Mouse (Mus musculus) cortical plate, adult 2 months (tissue): ENCODE results near the gene Grm8. TPM values are rescaled to one million over a fixed set of nuclear protein-coding genes. Genes with fewer than 3 reads are reported as not detected.

ENCODE experiments used
- H3K27ac ChIP-seq: fragments of 200-500 bp; 2 replicates; pipeline ENCODE4 v1.5.1; 2012; ENCODE audit warnings: low read length, control low read depth, inconsistent platforms; ENCODE audit not compliant: insufficient read depth
- H3K4me1 ChIP-seq: fragments of 200-500 bp; 2 replicates; pipeline ENCODE4 v1.6.1; 2011; ENCODE audit warnings: low read length; ENCODE audit not compliant: control insufficient read depth, insufficient read depth
- H3K4me3 ChIP-seq: fragments of 200-500 bp; 2 replicates; pipeline ENCODE4 v1.5.1; 2011; ENCODE audit warnings: mild to moderate bottlenecking, low read length, control low read depth; ENCODE audit not compliant: insufficient read depth
- CTCF ChIP-seq: fragments of 200-500 bp; IDR thresholded peaks from 2 replicates; pipeline ENCODE4 v1.5.1; 2011; ENCODE audit warnings: mild to moderate bottlenecking, control low read depth, low read length; ENCODE audit not compliant: insufficient read depth; ENCODE audit errors: extremely low read depth
- POLR2A ChIP-seq: fragments of 200-500 bp; IDR thresholded peaks from 2 replicates; pipeline ENCODE4 v1.6.1; 2011; ENCODE audit warnings: mild to moderate bottlenecking, low read length, control low read depth; ENCODE audit not compliant: insufficient read depth; ENCODE audit errors: extremely low read depth
- polyA plus RNA-seq: library from polyadenylated mRNA; depleted of rRNA; stranded (reverse); fragments of >200 nt; gene quantifications from 2 replicates; pipeline ENCODE4 v1.2.3, GENCODE M21; 2012

Grm8 gene
- polyA plus RNA-seq, 1 experiment = 9.8 TPM

DNA sequence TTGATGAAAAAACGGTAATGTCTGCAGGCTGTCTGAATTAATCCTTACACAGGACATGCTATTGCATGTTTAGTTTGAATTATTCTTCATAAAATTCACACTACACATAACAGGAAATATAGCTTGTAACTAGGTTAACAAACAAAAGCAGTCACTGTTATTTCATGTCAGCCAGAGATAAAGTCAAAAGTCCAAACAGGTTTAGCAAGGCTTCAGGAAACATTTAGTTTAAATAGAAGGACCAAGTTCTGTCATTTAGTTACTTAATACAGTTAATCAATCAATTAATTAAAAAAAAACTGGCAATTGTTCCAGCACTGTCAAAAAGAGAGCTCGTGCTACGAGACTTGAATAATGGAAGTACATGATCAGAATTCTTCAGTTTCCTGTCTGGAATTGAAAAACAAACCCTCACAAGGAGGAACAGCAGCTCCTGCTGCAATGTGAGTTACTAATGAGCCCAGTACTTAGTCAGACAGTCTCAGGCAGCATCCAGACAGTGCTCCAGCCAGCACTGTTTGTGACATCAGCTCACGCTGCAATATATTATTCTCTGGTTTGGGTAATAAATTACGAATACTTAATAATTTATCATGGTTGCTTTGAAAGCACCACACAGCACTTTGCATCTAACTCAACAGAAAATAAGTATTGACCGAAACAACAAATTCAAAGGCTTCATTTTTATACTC lies 334.0 kb downstream of the Grm8 start:
- H3K27ac ChIP-seq = no peak overlapping the region
- no peaks in the 10 kb centered on the region for H3K4me1 ChIP-seq
- TF ChIP-seq CTCF = no peak
- no peak for TF ChIP-seq POLR2A
- H3K4me3 ChIP-seq = no peak overlapping the region

DNA sequence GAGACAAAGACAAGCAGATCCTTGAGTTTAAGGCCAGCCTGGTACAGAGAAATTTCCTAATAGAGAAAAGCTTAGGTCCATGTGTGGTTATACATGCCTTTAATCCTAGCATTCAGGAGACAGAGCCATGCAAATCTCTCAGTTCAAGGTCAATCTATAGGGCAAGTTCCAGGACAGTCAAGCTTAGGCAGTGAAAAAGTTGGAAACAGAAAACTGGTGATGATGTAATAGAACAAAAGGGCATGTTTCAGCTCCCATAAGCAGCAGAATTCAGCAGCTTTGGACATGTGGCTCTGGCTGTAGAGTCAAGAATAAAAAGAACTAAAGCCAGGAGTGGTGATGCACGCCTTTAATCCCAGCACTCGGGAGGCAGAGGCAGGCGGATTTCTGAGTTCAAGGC lies 336.2 kb downstream of the Grm8 start:
- H3K27ac ChIP-seq = no peak overlapping the region
- no peak for TF ChIP-seq POLR2A
- no peak for TF ChIP-seq CTCF
- H3K4me1 ChIP-seq = no peaks in the 10 kb centered on the region
- no peak overlapping the region for H3K4me3 ChIP-seq

DNA sequence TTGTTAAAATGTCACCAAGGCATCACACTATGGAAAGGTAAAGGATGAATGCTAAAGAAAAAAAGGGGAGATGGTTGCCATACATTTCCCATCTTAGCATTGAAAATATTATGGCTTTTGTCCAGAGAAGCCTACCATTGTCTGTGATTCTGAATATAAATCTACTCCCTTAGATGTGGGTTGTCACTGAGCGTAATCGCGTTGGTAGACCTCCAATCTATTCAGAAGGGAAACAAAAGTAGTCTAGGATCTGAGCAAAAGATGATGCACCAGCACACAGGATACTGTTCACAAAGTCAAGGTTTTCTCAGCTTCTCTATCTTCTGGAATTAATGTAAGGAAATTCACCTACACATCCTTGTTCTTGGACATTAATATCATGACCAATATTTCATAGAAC lies 345.4 kb downstream of the Grm8 start:
- no peaks in the 10 kb centered on the region for H3K4me1 ChIP-seq
- no peak overlapping the region for H3K27ac ChIP-seq
- TF ChIP-seq CTCF (no peak), POLR2A (no peak)
- no peak overlapping the region for H3K4me3 ChIP-seq

DNA sequence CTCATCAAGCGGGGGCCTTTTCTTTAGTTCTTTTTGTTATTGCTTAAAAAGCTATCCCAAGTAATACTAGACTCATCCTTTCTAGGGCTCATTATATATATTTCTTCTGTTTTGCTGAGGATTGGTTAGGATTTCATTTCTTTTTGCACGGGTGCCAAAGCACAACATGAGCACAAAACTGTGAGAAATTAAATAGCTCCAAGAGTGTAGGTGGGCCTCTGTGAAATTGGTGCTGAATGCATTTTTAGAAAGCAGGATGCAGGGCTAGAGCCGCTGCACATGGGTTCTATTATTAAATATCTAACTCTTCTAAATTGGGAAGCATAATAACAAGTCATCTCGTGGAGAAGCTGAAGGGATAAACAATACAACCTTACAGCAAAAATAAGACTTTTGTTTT lies 345.8 kb downstream of the Grm8 start:
- H3K4me1 ChIP-seq = no peaks in the 10 kb centered on the region
- TF ChIP-seq CTCF = no peak
- TF ChIP-seq POLR2A = no peak
- H3K27ac ChIP-seq = no peak overlapping the region
- no peak overlapping the region for H3K4me3 ChIP-seq

DNA sequence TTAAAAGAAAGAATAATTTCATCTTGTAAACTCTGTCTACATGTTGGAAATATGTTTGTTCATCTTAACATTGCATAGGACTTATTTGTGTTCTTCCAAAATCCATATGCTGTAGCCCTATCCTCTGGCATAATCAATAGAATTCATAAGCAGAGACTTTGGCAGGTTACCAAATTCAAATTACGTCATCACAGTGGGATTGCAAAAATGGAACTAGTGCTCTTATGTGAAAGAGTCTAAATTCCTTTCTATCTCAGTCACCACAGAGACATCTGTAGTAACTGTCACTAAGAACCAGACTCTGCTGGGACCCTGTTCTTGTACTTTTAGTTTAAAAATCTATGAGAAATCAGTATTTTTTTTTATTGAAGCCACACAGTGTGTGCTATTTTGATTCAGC lies 352.7 kb downstream of the Grm8 start:
- H3K4me3 ChIP-seq = no peak overlapping the region
- H3K4me1 ChIP-seq = no peaks in the 10 kb centered on the region; the same call in 1 of the 2 replicates
- H3K27ac ChIP-seq = no peak overlapping the region
- TF ChIP-seq POLR2A (no peak), CTCF (no peak)

DNA sequence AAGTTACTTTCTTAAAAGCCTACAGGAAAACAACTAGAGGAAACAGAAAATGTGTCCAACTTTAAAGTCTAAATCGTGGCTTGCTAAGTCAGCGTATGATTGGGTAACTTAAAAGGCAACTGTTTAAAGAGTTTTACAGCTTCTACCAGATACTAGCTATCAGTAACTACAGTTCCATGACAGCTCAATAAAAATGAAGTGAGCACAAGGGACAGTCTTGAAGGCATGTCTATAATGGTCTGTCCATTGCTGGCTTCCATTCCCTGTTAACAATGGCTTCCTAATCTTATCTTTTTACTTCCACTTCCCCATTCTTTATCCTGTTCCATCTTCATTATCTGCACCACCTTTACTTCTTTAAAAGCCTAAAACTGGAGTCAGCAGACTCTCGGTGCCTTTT lies 353.6 kb downstream of the Grm8 start:
- H3K27ac ChIP-seq = no peak overlapping the region
- no peaks in the 10 kb centered on the region; the same call in 1 of the 2 replicates for H3K4me1 ChIP-seq
- no peak overlapping the region for H3K4me3 ChIP-seq
- TF ChIP-seq CTCF (no peak), POLR2A (no peak)

DNA sequence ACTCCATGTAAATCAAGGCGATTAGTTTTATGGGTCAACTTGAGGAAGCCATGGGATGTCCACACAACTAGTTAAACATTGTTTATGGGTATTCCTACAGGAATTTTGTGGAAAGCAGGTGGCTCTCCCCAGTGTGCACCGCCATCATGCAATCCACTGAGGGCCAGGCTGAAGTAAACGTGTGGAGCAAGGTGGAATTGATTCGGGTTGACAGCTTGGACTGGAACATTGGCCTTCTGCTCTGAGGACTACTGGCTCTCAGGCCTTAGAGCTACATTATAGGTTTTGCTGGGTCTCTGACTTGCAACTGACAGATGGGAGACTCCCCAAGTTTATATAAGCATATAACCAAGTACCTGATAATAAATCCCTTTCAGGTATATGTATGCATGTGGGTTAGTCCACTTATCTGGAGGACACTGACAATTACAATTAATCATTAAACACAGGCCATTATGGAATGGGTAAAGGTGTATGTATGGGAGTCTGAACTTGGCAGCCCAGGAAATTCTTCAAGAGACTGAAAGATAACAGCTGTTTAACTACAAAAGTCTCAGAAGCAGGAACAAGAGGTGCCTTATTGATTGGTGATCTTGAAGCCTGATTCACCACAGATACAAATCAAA lies 359.2 kb downstream of the Grm8 start:
- TF ChIP-seq CTCF = no peak
- TF ChIP-seq POLR2A = no peak
- Histone ChIP-seq H3K4me3 (no peak overlapping the region), H3K4me1 (no peaks in the 10 kb centered on the region), H3K27ac (no peak overlapping the region)

DNA sequence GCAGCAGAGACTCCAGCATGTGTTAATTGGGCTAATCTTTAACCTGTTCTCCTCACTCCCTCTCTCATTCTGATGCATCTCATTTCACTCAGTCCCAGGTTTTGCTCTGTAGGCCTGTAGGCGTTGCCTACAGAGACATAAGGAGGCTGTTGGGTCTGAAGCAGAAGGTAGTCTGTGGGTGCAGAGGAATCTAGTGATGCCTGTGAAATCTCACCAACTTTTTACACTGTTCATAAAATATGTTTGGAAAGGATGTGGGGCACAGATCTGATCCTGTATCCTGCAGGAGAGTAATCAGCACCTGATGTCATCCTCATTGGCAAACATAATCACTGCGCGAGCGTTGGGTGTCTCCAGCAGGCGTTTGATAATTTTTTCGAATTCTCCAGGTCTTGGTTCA lies 372.9 kb downstream of the Grm8 start:
- no peak overlapping the region for H3K4me3 ChIP-seq
- TF ChIP-seq POLR2A = no peak

DNA sequence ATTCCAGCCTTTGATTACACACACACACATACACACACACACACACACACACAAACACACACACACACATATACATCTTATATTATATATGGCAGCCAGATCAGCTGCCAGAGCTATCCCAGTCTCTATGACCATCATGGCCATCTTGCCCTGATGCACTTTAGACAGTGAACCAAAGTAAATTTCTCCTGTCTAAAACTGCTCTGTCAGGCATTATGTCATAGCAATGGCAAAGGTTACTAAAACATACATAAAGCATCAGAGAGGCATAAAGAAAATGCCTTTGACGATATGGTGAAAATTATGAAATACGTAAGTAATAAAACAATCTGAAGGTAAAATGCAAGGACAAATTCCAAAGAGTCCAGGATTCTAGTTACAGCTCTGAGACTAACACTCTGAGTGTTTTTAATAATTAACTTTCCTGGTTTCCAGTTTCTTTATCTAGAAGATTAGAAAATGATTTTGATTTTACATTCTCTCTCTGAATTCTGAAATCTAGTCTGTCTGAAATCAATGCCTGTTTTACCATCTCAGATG lies 381.6 kb downstream of the Grm8 start:
- Histone ChIP-seq H3K27ac (no peak overlapping the region), H3K4me1 (no peaks in the 10 kb centered on the region), H3K4me3 (no peak overlapping the region)
- TF ChIP-seq CTCF (no peak), POLR2A (no peak)

More for the DNA sequence above, 372.9 kb downstream of the Grm8 start:
- no peaks in the 10 kb centered on the region for H3K4me1 ChIP-seq
- no peak overlapping the region for H3K27ac ChIP-seq

DNA sequence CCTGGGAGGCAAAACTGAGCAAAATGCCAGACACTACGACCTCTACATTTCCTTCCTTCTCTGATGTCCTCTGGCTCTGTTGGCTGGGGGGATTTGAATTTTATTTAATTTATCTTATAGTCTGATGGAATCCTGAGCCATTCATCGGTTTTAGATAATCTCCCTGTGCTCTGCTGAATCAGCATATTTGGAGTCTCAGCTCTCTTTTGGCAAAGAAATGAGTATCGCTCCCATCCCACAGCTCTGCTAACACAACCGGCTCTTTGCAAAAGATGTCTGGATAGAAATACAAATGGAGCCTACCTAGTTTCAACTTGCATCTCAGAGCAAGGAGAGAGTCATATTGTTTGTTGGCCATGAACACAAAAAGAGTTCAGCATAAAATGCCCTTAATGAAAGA lies 388.5 kb downstream of the Grm8 start:
- no peaks in the 10 kb centered on the region for H3K4me1 ChIP-seq
- no peak overlapping the region for H3K4me3 ChIP-seq
- no peak overlapping the region for H3K27ac ChIP-seq
- TF ChIP-seq POLR2A (no peak), CTCF (no peak)
